Mouse (Mus musculus): ENCODE results near the gene Zswim3.

Zswim3 gene

DNA sequence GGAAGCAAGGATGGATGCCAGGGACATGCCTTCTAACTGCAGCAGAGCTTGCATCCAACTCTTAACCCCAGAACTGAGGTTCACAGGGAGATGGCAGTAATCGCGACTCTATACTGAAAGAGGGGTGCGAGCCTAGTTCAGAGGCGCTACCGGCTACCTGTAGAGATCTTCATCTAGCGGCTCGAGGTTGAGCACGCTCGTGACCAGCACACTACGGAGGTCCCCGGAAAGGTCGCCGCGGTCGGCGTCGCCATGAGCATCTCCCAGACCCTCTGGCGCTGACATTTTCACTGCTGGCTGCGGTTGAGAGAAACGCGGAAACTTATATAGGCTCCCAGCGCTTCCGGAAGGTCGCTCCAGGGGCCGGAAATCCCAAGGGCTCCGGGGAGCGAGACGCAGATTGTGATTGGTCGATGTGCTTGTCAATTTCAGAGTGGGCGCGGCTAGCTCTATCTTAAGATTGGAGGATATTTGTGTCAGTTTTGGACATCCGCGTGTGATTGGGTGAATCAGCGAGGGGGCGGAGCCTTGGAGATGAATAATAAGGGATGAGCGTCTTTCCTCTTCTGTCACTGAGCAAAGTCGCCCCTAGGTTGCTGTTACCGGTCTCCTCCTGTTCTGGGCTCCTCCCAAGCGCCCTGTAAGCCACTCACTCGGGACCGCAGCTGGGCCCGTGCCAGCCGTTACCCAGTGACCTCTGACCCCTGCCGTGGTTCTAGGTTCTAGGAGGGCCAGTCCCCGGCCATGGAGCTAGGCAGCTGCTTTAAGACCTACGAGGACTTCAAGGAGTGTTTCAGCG lies at the start of gene Zswim3, which contains the start of gene Acot8:
TSS of gene Zswim3 (plus strand) at position 566 of the 799 bp plus-strand sequence.
TSS of gene Acot8 (minus strand) at position 350 of the 799 bp plus-strand sequence.
- peak; percentile 100 for DNase-seq (ENCODE audit: low spot score)

DNA sequence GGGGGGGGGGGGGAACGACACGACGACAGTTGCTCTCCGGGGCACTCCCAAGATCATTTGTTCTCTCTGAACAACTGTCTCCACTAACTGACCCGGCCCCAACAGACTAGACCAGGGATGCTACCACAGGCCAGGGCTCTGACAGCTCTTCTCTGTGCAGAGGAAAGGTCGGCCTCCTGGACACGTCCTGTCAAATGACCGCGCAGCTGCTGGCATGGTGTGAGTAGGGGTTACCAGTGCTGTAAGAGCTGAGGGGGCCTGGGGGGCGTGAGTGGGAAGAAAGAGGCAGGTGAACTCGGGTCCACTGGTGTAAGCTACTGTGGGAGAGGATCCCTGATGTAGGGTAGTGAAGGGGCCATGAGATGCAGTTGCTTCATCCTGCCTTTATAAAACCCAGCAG lies 47.1 kb upstream of the Zswim3 start:
- DNase-seq (ENCODE audit: low spot score): no peak

DNA sequence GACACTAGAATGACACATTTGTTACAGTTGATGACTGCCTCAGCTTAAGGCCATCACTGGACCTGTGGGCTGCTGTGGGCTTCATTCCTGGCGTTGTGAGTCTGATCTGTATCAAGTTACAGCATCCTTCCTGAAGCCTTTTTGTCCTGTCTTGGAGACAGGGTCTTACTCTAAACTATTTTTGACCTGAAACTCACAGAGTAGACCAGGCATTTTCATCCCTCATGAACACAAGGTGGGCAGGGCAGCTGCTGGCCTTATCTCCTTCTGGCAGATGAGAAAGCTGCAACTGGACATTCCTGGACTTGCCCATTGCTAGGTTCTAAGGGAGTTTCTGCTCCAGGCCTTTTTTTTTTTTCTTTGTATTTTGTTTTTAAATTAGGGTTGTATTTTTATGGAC lies 46.2 kb upstream of the Zswim3 start:
- DNase-seq (ENCODE audit: low spot score): peak; percentile 65

DNA sequence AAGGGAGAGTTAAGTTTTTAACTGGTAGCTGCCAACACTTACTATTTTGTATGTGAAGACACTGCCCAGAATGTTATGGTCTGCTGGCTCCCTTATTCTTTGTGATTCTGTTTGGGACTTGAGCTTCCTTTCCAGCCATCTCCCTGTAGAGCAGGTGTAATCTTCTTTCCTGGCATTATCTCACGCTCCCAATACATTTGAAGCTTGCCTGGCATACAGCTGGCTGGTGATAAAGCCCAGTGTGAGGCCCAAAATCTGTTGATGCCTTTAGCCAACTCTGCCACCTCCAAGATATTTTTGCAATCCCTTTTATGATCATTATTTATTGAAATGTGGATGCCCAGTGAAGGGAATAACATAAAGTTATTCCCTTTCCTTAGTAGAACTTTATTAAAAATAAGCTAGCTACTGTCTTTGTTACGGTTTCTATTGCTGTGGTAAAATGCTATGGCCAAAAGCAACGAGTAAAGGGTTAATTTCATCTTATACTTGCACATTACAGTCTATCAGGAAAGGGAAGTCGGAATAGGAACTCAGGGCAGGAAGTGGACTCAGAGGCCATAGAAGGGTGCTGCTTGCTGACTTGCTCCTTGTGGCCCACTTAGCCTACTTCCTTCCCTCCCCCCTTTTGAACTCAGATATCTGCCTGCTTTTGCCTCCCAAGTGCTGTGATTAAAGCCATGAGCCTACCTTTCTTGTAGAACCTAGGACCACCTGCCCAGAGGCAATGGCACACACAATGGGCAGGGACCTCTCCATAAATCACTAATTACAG lies 44.7 kb upstream of the Zswim3 start:
- DNase-seq (ENCODE audit: low spot score): peak; percentile 79

DNA sequence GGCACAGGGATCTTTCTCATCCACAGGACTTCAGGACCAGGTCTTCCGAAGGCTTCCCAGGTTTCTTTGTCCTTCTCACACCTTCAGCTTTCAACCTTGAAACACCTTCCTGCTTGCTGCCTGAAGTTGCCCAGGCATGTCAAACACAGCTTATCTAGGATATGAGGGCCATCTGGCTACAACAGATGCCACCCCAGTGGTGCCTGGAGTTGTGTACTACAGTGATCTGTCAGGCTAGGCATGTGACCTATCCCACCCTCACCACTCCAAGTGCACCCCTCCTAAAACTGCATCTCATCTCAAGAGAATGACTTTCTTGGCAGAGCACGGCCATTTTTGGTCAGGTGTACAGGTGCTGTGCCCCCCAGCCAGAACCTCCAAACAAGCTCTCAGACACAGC lies 43.4 kb upstream of the Zswim3 start:
- DNase-seq (ENCODE audit: low spot score): peak; percentile 75

DNA sequence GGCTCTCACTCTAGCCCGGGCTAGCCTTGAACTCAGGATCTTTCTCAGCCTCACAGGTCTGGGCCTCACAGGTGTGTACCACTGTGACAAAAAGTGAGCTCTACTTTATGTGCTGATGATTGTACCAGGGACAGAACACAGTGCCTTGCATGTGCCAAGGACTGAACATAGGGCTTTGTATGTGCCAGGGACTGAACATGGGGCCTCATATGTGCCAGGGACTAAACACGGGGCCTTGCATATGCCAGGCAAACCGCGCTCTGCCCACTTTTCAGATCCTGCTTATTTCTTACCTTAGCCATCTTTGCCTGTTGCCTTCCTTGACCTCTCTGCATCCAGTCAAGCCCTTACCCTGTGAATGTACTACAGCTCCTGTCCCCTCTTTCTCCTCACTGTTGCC lies 42.9 kb upstream of the Zswim3 start:
- DNase-seq (ENCODE audit: low spot score): no peak

DNA sequence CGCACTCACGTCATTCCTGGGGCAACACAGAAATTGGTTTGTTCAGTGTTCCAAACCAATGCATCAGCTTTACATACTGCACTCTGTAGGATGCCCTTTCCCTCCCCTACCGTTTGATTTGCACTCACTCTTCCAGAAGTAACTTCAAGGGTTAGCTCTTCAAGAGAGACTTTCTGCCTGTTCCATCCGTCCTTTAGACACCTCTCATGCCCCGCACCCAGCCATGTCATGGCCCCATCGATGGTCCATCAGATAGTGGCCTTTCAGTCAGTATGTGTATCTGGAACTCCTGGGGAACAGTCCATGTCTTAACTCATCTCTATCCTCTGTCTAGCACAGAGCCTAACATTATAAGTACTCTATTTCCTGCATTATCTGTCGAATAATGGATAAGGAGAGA lies 42.3 kb upstream of the Zswim3 start:
- no peak for DNase-seq (ENCODE audit: low spot score)

DNA sequence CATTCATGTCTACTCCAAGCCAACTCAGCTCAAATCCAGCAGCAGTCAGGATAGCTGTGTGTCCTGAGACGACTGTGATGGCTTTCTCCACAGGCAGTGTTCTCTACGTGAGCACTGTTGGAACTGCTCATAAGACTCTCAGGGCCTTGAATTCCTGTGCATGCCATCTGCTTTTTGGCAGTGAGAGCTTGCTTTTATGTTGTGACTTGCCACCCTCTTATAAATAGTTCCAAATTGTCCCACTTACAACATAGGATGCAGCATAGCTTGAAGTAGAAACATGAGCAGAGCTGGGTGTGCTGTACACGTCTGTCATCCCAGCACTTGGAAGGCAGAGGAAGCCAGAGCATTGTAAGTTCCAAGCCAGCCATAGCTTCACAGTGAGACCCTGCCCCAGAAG lies 39.1 kb upstream of the Zswim3 start:
- DNase-seq (ENCODE audit: low spot score): no peak

DNA sequence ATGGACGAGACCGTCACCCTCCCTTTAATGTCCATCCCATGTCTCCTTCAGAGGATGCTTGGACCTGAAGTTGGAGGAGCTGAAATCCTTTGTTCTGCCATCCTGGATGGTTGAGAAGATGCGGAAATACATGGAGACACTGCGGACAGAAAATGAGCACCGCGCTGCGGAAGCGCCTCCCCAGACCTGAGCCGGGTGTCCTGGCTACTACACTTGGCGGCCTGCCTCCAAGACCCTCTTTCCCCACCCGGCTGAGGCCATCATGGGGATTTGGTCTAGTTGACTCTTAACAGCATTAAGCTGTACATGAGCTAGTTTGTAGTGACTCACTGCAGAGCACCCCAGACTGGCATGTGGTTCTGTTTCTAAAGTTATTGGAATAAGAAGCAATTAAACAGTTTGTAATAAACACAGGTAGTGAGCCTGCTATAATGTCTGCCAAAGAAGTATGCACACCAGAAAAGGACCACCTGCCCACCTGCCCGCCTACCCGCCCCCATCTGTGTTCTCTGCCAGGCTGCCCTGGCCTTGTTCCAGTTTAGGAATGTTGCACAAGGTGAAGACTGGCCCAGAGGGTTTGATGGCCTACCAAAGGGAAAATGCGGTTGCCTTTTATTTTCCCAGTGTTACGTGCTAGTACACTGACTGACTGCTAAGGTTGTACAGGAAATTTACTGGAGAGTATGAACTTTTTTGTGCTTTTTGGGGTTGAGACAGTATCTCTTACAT lies 36.9 kb upstream of the Zswim3 start:
- no peak for DNase-seq (ENCODE audit: low spot score)

DNA sequence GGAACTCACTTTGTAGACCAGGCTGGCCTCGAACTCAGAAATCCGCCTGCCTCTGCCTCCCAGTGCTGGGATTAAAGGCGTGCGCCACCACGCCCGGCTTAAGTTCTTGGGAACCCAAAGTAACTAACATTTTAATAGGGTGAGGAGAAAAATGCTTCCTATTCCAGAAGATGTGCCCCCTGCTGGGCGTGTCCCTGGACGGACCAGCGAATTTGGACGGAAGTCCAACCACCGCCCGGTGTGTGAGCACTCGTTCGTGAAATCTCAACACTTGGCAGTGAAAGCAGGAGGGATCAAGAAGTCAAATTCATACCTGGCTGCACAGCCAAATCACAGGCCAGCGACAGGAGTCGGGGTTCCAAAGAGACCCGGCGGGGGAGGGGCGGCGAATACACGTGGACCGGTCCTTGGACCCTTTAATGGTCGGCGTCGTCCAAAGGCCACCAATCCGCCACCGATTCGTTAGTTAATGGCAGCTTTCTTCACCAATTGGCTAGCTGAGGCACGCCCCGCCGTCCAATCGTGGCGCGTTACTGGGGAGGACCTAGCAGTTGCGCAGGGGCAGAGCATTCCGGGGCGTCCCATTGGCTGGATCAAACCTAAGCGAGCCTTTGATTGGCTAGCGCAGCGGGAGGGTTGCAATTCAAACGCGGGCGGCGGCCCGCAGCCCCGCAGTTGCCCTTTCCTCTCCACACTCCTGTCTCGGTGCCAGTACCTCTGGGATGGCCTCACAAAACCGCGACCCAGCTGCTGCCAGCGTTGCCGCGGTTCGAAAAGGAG lies 35.5 kb upstream of the Zswim3 start, which contains the start of gene Ube2c:
TSS of gene Ube2c (plus strand) at position 641 of the 780 bp plus-strand sequence.
- peak; percentile 99 for DNase-seq (ENCODE audit: low spot score)

DNA sequence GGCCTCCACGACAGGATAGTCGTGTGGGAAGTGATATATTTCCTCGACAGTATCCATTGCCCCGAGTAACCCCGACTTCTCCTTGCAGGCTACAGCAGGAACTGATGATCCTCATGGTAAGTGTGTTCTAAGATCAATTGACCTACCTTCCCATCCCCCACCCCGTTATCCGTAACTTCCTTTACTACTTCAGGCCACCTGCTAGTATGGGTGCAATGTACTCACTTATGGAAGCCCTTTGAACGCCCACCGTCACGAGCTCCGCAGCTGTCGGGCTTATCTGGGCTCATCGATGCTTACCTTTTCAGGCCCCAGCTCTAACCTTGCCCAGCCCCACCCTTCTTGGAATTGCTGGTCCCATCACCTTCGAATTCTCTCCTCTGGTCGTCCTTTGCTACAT lies 34.6 kb upstream of the Zswim3 start:
- peak; percentile 56 for DNase-seq (ENCODE audit: low spot score)

DNA sequence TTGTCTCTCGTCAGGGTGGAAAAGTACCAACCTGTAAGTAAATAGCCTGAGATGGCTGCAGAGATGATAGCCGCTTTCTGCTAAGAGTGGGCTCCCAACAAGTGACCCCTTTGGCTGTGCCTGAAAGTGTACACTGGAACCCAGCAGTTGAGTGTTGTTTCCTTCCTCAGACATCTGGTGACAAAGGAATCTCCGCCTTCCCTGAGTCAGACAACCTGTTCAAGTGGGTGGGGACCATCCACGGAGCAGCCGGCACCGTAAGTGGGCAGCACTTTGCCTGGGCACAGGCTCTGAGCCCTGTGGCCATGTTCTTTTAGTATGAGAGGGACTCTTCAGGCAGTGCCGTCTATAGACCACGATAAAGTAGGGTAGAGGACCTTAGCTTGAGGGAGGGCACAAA lies 33.8 kb upstream of the Zswim3 start:
- DNase-seq (ENCODE audit: low spot score): no peak

DNA sequence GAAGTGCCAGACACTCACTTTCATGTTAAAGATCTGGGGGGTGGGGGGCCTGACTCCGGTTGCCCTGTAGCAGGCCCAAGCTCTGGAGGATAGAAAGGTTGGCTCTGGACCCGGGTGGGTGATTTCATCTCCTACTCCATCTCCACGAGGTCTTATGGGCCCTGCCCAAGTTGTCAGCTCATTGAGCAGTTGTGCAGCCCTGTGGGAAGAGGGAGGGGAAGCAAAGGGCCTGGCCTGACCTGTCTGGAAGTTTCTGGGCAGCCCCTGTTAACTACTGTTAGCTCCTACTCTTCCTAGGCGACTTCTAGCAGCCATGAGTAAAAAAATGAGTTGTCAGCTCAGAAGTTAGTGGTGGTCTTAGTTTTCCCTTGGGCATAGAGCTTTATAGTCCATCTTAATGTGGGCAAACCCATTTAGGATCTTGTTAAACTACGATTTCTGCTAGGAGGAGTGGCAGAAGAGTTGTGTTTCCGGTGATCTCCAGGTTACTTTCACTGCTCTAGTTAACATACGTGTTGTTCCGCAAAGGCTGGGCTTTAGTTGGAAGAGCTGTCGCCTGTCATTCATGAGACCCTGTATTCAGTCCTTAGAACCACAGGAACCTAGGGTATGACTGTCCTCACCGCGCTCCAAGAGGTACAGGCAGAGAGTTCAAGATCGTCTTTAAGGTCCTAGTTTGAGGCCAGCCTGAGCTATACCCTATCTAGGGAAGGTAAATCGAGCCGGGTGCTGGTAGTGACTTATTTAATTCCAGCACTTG lies 31.5 kb upstream of the Zswim3 start:
- DNase-seq (ENCODE audit: low spot score): no peak

DNA sequence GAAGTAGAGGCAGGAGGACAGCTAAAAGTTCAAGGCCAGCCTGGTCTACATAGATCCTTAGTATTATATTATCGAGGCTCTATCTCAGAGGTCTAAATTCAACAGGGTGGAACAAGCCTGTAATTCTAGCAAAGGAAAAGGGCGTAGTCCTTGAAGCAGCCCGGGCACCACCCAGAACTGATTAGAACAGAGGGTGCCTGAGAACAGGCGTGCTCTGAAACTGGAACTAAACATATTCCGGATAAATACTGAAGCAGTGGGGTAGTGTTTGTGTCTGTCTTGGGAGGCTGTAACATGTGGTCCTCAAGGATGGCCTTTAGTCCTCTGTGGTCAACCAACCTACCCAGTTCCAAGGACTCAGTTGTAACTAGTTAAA lies 30.9 kb upstream of the Zswim3 start:
- DNase-seq (ENCODE audit: low spot score): peak; percentile 69

DNA sequence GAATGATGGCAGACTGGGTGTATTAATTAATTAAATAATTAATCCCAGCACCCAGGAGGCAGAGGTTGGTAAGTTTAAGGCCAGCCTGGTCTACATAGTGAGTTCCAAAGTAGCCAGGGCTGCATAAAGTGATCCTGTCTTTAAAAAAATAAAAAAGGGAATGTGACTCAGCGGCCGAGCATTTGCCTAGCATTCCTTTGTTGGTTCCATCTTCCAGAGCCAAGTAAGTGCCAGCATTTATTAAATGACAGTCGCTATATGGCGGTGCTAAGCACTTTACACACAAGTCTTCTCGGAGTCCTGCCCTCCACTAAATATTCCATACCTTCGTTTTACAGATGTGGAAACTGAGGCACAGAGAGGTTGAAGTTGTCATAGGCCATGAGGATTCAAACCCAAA lies 28.8 kb upstream of the Zswim3 start:
- DNase-seq (ENCODE audit: low spot score): no peak

DNA sequence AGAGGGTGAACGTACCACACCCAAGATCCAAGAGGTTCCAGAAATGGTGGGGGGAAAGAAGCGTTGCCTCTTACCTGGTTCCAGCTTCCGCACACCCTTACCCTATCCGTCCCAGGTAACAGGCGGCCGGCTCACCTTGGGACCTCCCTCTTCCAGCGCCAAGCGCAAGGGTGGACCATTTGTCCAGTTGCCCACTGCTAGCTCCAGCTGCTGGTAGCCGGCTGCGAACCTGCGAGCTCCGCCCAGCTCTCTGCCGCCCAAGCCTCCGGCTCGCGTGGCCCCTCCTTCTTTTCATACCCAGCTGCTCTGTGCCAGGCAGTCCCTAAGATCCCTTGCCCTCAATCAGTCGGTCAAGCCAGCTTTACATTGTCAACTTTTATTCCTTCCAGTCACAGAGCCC lies 28.1 kb upstream of the Zswim3 start:
- DNase-seq (ENCODE audit: low spot score): no peak

DNA sequence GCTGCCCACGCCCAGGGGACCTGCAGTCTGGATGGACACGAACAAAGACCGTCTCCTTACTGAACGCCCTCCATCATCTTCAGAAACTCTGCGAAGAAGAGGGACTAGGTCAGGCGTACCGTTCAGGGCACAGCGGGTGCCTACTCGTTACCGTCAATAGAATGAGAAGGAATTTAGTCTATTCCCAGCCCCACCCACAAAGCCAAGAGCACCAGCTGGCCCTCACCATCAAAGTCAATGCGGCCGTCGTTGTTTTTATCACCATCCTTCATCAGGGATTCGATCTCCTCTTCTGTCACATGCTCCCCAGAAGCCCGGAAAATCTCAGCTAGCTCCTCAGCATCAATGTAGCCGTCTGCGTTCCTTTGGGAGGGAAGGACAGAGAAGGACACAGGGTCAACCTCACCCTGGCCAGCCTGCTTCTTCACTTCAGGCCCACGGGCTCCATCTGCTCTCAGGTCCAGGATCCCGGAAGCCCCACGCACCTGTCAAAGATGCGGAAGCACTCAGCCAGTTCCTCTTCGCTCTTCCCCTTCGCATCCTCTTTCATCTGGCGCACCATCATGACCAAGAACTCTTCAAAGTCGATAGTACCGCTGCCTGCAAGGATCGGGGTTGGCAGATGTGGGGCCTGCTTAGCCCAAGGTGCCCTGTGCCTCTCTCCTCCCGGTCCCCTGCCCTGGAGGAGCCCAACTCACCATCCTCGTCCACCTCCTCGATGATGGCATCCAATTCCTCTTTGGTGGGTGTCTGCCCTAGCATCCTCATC lies 27.5 kb upstream of the Zswim3 start:
- DNase-seq (ENCODE audit: low spot score): no peak

DNA sequence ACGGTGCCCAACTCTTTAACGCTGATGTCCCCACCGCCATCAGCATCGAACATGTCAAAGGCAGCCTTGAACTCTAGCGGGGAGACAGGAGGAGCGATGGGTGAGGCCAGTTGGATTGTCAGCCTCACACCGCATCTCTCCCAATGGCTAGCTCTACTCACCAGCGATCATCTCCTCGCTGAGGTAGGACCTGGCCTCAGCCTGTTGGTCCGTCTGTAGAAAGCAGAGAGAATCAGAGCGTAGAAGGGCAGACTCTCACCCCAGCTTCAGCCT lies 26.9 kb upstream of the Zswim3 start:
- DNase-seq (ENCODE audit: low spot score): no peak

DNA sequence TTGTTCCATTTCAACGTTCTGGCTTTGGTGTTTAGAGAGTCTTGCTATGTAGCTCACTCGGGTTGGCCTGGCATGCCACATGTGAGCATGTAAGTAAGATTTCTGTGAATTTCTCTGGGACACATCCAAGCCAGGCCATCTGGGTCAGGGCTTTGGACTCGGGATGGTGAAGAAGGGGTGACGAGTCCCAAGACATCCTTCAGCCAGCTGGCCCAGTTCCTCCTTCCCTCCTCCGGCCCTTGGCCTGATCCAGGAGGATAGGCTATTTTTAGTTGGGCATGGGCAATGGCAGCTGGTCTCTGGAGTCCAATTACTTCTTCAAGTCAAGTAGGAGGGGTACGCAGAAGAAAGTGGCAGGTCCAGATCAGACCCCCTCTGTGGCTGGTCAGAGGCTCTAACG lies 26.1 kb upstream of the Zswim3 start:
- no peak for DNase-seq (ENCODE audit: low spot score)

DNA sequence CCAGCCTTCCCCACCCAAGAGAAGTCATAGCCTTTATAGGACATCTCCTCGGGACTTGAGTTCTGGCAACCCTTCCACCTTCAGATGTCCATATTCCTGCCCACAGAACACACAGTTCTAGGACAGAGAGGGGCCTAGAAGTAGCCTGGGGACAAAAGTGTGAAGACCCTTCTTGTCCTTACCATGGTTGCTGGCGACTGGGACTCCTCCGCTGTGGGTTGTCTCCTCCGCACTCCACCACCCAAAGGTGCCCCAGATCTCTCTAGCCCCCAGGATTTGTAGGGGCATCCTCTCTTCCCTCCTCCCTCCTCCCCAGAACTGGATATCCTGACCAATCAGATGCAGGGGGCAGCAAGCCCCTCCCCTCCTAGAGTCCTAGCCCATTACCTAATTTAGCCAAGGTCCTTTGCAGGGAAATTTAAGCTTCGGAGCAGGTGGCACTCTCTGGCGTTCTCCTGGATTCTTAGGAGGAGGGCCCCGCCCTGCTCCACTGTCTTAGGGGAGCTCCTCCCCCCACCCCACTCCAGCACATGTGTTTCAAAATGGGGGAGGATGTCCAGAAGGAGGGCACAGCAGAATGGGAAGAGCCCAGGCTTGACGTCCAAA lies 25.3 kb upstream of the Zswim3 start, which contains the start of gene Tnnc2:
TSS of gene Tnnc2 (minus strand) at position 487 of the 606 bp plus-strand sequence.
- DNase-seq (ENCODE audit: low spot score): no peak

Data from c-Kit-positive CD71-positive TER-119-positive erythroid progenitor cells, embryonic 14.5 days (primary cell).